Mouse (Mus musculus) hindbrain, embryonic 11.5 days (tissue): ENCODE data around the gene Rnf215. TPM values are rescaled to one million over a fixed set of nuclear protein-coding genes. Genes with fewer than 3 reads are reported as not detected.
A peak's percentile ranks its signal among the peaks of the same experiment; 100 is the strongest.

ENCODE experiments used
- ATAC-seq: fragments of 200-750 bp; cut with Nextera tagmentation; 2 replicates; pipeline ENCODE4 v1.8.0; 2017; ENCODE audit warnings: mild to moderate bottlenecking, moderate TSS enrichment, moderate library complexity; ENCODE audit not compliant: low FRiP score
- DNase-seq: peaks from one replicate; pipeline ENCODE4 v3.0.0-alpha.2; 2015; ENCODE audit warnings: low spot score
- H3K27ac ChIP-seq: fragments of 300-500 bp; sonication (generic); 2 replicates; pipeline ENCODE4 v1.5.1; 2014; ENCODE audit warnings: mild to moderate bottlenecking, low read depth, low read length
- H3K27me3 ChIP-seq: fragments of 300-500 bp; sonication (generic); 2 replicates; pipeline ENCODE4 v1.6.1; 2014; ENCODE audit warnings: mild to moderate bottlenecking, low read length, moderate library complexity, mixed read lengths; ENCODE audit not compliant: control insufficient read depth, insufficient read depth
- H3K36me3 ChIP-seq: fragments of 300-500 bp; sonication (generic); 2 replicates; pipeline ENCODE4 v1.6.1; 2014; ENCODE audit warnings: mild to moderate bottlenecking, low read length, moderate library complexity, mixed read lengths; ENCODE audit not compliant: control insufficient read depth, insufficient read depth
- H3K4me1 ChIP-seq: fragments of 300-500 bp; sonication (generic); replicated peaks from 2 replicates; pipeline ENCODE4 v1.6.1; 2014; ENCODE audit warnings: low read length, mixed read lengths; ENCODE audit not compliant: control insufficient read depth, insufficient read depth
- H3K4me2 ChIP-seq: fragments of 300-500 bp; sonication (generic); replicated peaks from 2 replicates; pipeline ENCODE4 v1.6.1; 2014; ENCODE audit warnings: mild to moderate bottlenecking, low read depth, low read length
- H3K4me3 ChIP-seq: fragments of 300-500 bp; sonication (generic); 2 replicates; pipeline ENCODE4 v1.5.1; 2014; ENCODE audit warnings: low read depth, low read length
- H3K9ac ChIP-seq: fragments of 300-500 bp; sonication (generic); 2 replicates; pipeline ENCODE4 v1.6.1; 2014; ENCODE audit warnings: low read depth, low read length
- H3K9me3 ChIP-seq: fragments of 300-500 bp; sonication (generic); 2 replicates; pipeline ENCODE4 v1.6.1; 2016; ENCODE audit warnings: low read length; ENCODE audit not compliant: control insufficient read depth
- WGBS: fragments of 180-500 bp; shearing (Covaris S2); extraction: QIAGEN DNeasy Blood & Tissue Kit; methylation state at CpG from one replicate; pipeline ENCODE4 v1.1.7; 2014; 5-methylcytosine and 5-hydroxymethylcytosine counted together
- polyA plus RNA-seq: library from polyadenylated mRNA; unstranded; fragments of >200 nt; fragmentation: Nextera tagmentation; extraction: Ambion mirVana; gene quantifications from 2 replicates; pipeline ENCODE4 v1.2.1, GENCODE M21; 2014

Rnf215 gene
- polyA plus RNA-seq, 1 experiment from 2014 or later: 31.8 TPM

GRCm38 (mm10) chr11:4186486-4187317 lies 51.7 kb downstream of the Rnf215 start, which contains the start of gene Tbc1d10a:
Gene Tbc1d10a, plus strand, starts transcription at chr11:4186789.
- DNase-seq: peak; percentile 97
- peak within 1 kb of the TSS; percentile 84 for H3K4me2 ChIP-seq
- peak within 1 kb of the TSS; percentile 77 for H3K9ac ChIP-seq
- peak; percentile 99 for ATAC-seq
- no peak within 1 kb of the TSS for H3K27ac ChIP-seq
- no peaks in the 10 kb centered on the region for H3K36me3 ChIP-seq
- no peaks in the 10 kb centered on the region for H3K9me3 ChIP-seq
- no peaks in the 10 kb centered on the region; the same call in 1 of the 2 replicates for H3K4me1 ChIP-seq
- peak within 1 kb of the TSS; percentile 61 for H3K4me3 ChIP-seq
- no peaks in the 10 kb centered on the region for H3K27me3 ChIP-seq
- WGBS: 1% methylated on average over 67 of the region's 71 CpGs

DNA sequence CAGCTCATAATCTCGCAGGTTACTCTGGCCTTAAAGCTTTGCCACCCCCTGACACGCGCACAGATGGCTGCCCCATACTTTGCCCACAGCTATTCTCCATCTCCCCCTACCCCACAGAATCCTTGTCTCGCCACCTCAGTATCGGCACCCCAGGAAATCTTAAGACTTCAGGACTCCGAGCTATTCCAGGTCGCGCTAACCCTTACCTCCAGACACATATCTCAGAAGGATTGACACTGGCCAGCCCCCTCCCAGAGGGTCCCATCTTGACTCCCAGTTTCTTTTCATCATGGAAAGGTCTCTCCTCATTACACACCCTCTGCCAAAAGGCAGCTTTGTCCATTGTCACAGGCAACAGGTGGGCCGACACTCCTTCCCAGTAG lies 52.3 kb downstream of the Rnf215 start:
- H3K36me3 ChIP-seq: no peaks in the 10 kb centered on the region
- no peaks in the 10 kb centered on the region for H3K9me3 ChIP-seq
- peak overlapping the region; percentile 84 for H3K4me2 ChIP-seq
- 0 out of 2 replicates have a peak, but pooled peaks have one; percentile 8 for ATAC-seq
- H3K27ac ChIP-seq: no peak overlapping the region
- 13% methylated on average over 9 of the region's 9 CpGs for WGBS
- no peaks in the 10 kb centered on the region; the same call in 1 of the 2 replicates for H3K4me1 ChIP-seq
- peak overlapping the region; percentile 61 for H3K4me3 ChIP-seq
- H3K27me3 ChIP-seq: no peaks in the 10 kb centered on the region
- H3K9ac ChIP-seq: peak overlapping the region; percentile 77
- no peak for DNase-seq

GRCm38 (mm10) chr11:4189182-4189581 lies 54.2 kb downstream of the Rnf215 start:
- Histone ChIP-seq H3K27me3 (no peaks in the 10 kb centered on the region), H3K9ac (no peak overlapping the region), H3K36me3 (no peaks in the 10 kb centered on the region), H3K4me2 (no peak overlapping the region), H3K4me1 (no peaks in the 10 kb centered on the region; the same call in 1 of the 2 replicates), H3K4me3 (no peak overlapping the region), H3K9me3 (no peaks in the 10 kb centered on the region), H3K27ac (no peak overlapping the region)
- ATAC-seq (no peak), DNase-seq (no peak)
- 90% methylated on average over 6 of the region's 6 CpGs for WGBS

DNA sequence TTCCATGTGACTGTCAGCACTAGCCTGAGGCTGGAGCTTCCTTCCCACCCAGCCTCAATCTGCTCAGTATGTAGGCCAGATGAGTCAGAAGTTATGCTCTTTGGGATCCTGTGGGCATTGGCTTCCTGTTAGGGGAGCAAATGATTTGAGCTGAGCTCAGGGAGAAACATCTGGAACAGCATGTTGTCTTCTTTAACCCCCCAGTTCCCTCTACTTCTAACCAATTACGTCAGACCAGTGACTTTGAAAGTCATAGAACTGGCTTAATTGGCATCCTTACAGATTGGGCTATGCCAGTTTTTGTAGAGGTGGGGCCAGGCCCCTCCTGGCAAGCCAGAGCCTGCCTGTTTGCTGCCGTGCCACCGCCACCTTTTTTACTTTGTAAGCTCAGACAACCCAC lies 55.7 kb downstream of the Rnf215 start:
- ATAC-seq (no peak), DNase-seq (no peak)
- Histone ChIP-seq H3K4me3 (no peak overlapping the region), H3K27me3 (no peaks in the 10 kb centered on the region), H3K27ac (no peak overlapping the region), H3K9me3 (no peaks in the 10 kb centered on the region), H3K4me2 (no peak overlapping the region), H3K4me1 (no peaks in the 10 kb centered on the region; the same call in 1 of the 2 replicates), H3K36me3 (no peaks in the 10 kb centered on the region), H3K9ac (no peak overlapping the region)
- WGBS: 77% methylated on average over 3 of the region's 3 CpGs

Other genes starting within 250 kb of the Rnf215 start
- gene 4921536K21Rik, start 240.1 kb upstream of the Rnf215 start, polyA plus RNA-seq: 0.27 and 1.2 TPM in 2 replicates
- 21.6 and 28.0 TPM in 2 replicates for gene Dusp18, start 240.0 kb upstream of the Rnf215 start, polyA plus RNA-seq
- 4.0 and 4.4 TPM in 2 replicates for gene Slc35e4, start 220.5 kb upstream of the Rnf215 start, polyA plus RNA-seq
- 32.8 and 38.8 TPM in 2 replicates for gene Tcn2, start 203.0 kb upstream of the Rnf215 start, polyA plus RNA-seq
- gene Pes1, start 171.2 kb upstream of the Rnf215 start, polyA plus RNA-seq: 65.7 and 71.9 TPM in 2 replicates
- gene 4930556J24Rik, start 158.4 kb upstream of the Rnf215 start, polyA plus RNA-seq: 0.17 and 0.19 TPM in 2 replicates
- gene Gal3st1, start 151.6 kb upstream of the Rnf215 start, polyA plus RNA-seq: 1.4 and 1.5 TPM in 2 replicates
- not detected in 2 replicates for gene Sec14l4, start 103.7 kb upstream of the Rnf215 start, polyA plus RNA-seq
- gene Sec14l3, start 70.4 kb upstream of the Rnf215 start, polyA plus RNA-seq: not detected in 2 replicates
- 5.7 and 6.2 TPM in 2 replicates for gene Mtfp1, start 39.8 kb upstream of the Rnf215 start, polyA plus RNA-seq
- gene Sec14l2, start 11.8 kb upstream of the Rnf215 start, polyA plus RNA-seq: 1.7 and 2.1 TPM in 2 replicates
- 2.7 and 3.5 TPM in 2 replicates for gene Ccdc157, start 25.1 kb downstream of the Rnf215 start, polyA plus RNA-seq
- gene Sf3a1, start 25.1 kb downstream of the Rnf215 start, polyA plus RNA-seq: 80.7 and 81.1 TPM in 2 replicates
- 13.8 and 17.6 TPM in 2 replicates for gene Tbc1d10a, start 51.6 kb downstream of the Rnf215 start, polyA plus RNA-seq
- gene Castor1, start 83.0 kb downstream of the Rnf215 start, polyA plus RNA-seq: 2.1 and 3.4 TPM in 2 replicates
- not detected in 2 replicates for gene Osm, start 101.2 kb downstream of the Rnf215 start, polyA plus RNA-seq
- gene Lif, start 122.4 kb downstream of the Rnf215 start, polyA plus RNA-seq: not detected in 2 replicates